Mouse (Mus musculus) myocyte (in vitro differentiated cells): ENCODE measurements around the gene Polr3b. TPM values are rescaled to one million over a fixed set of nuclear protein-coding genes. Genes with fewer than 3 reads are reported as not detected.
A peak's percentile ranks its signal among the peaks of the same experiment; 100 is the strongest.

Source experiments
- H3K27me3 ChIP-seq: one replicate; pipeline ENCODE4 v1.6.1; 2011; ENCODE audit not compliant: control insufficient read depth, insufficient read depth, insufficient read length
- H3K36me3 ChIP-seq: one replicate; pipeline ENCODE4 v1.6.1; 2011; ENCODE audit not compliant: control insufficient read depth, insufficient read depth
- H3K4me2 ChIP-seq: one replicate; pipeline ENCODE4 v1.6.1; 2011; ENCODE audit warnings: low read depth, control low read depth
- H3K4me3 ChIP-seq: one replicate; pipeline ENCODE4 v1.5.1; 2011; ENCODE audit warnings: mild to moderate bottlenecking, control low read depth, moderate library complexity
- H3K79me2 ChIP-seq: one replicate; pipeline ENCODE4 v1.6.1; 2011; ENCODE audit not compliant: control insufficient read depth, insufficient read depth
- H3ac ChIP-seq: one replicate; pipeline ENCODE4 v1.6.1; 2011; ENCODE audit not compliant: control insufficient read depth, insufficient read length
- CEBPB ChIP-seq: IDR thresholded peaks from 2 replicates; pipeline ENCODE4 v1.6.1; 2011; ENCODE audit warnings: mild to moderate bottlenecking, moderate library complexity; ENCODE audit not compliant: poor library complexity, insufficient read depth, severe bottlenecking
- E2F4 ChIP-seq: IDR thresholded peaks from one replicate; pipeline ENCODE4 v1.6.1; 2011; ENCODE audit warnings: mild to moderate bottlenecking, control low read depth, moderate library complexity; ENCODE audit not compliant: insufficient read depth
- MAX ChIP-seq: IDR thresholded peaks from one replicate; pipeline ENCODE4 v1.6.1; 2011; ENCODE audit warnings: low read depth, mild to moderate bottlenecking, control low read depth
- MYOD1 ChIP-seq, 3 experiments: IDR thresholded peaks; one replicate each; pipeline ENCODE4 v1.6.1; 2011; ENCODE audit warnings: control low read depth in 2 of 3, low read depth in 2 of 3, mild to moderate bottlenecking in 2 of 3, moderate library complexity in 1 of 3; ENCODE audit not compliant: insufficient read length in 2 of 3, control insufficient read depth in 1 of 3
- MYOG ChIP-seq, 3 experiments: IDR thresholded peaks; one replicate each; pipeline ENCODE4 v1.6.1; 2011; ENCODE audit warnings: control low read depth in 2 of 3, low read depth in 2 of 3, mild to moderate bottlenecking in 2 of 3; ENCODE audit not compliant: insufficient read length in 2 of 3, control insufficient read depth in 1 of 3, insufficient read depth in 1 of 3
- POLR2A ChIP-seq: IDR thresholded peaks from one replicate; pipeline ENCODE4 v1.6.1; 2011; ENCODE audit warnings: low read depth, mild to moderate bottlenecking, control low read depth, moderate library complexity; ENCODE audit not compliant: insufficient read length
- POLR2AphosphoS2 ChIP-seq: IDR thresholded peaks from one replicate; pipeline ENCODE4 v1.6.1; 2011; ENCODE audit warnings: low read depth, control low read depth; ENCODE audit not compliant: insufficient read length
- REST ChIP-seq: IDR thresholded peaks from one replicate; pipeline ENCODE4 v1.6.1; 2011; ENCODE audit warnings: mild to moderate bottlenecking, control low read depth, moderate library complexity; ENCODE audit not compliant: insufficient read depth, insufficient read length
- SRF ChIP-seq: IDR thresholded peaks from one replicate; pipeline ENCODE4 v1.6.1; 2011; ENCODE audit warnings: low read depth; ENCODE audit not compliant: control insufficient read depth, insufficient read length
- TCF12 ChIP-seq: IDR thresholded peaks from one replicate; pipeline ENCODE4 v1.6.1; 2011; ENCODE audit warnings: mild to moderate bottlenecking, control low read depth; ENCODE audit not compliant: poor library complexity, insufficient read depth, severe bottlenecking
- TCF3 ChIP-seq: IDR thresholded peaks from one replicate; pipeline ENCODE4 v1.6.1; 2011; ENCODE audit warnings: low read depth, control low read depth; ENCODE audit not compliant: insufficient read length
- USF1 ChIP-seq: IDR thresholded peaks from one replicate; pipeline ENCODE4 v1.6.1; 2011; ENCODE audit warnings: low read depth, mild to moderate bottlenecking, control low read depth, moderate library complexity
- polyA plus RNA-seq: library from polyadenylated mRNA; unstranded; fragments of >200 nt; fragmentation: generic; extraction: Trizol; gene quantifications from one replicate; pipeline ENCODE4 v1.2.1, GENCODE M21; 2012; ENCODE audit warnings: missing spikeins

Polr3b gene
- polyA plus RNA-seq, 1 experiment = 8.5 TPM

DNA sequence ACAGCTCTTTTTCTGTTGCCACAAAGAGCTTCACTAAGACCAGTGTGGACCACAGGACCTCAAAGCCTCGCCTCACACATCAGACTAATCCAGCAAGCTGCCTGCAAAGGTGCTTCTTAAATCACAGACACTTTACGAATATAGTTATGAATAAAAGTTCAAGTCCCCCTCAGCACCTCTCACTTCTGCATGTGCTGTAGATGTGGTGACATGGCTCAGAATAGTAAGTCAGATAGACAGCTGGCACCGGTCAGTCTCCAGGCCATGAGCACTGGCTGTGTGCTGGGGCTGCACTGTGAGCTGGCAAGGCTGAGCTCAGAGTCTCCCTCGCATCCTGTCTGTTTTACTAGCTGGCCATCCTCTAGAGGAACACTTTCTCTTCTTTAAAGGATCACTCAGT, 64.6 kb downstream of the Polr3b start:
- Histone ChIP-seq H3K27me3 (no peaks in the 10 kb centered on the region), H3K36me3 (peaks cover 4% of the 10 kb centered on the region), H3K4me2 (no peak overlapping the region), H3K4me3 (no peak overlapping the region), H3K79me2 (no peaks in the 10 kb centered on the region), H3ac (no peak overlapping the region)
- TF ChIP-seq MYOG (IDR thresholded peaks at IDR 0.05; ENCODE audit: control insufficient read depth in 1 of 3, insufficient read depth in 1 of 3, insufficient read length in 2 of 3, low read depth in 2 of 3) (peak in 1 of 3 experiments; percentile 39), TCF3 (no peak), MYOD1 (IDR thresholded peaks at IDR 0.05; ENCODE audit: control insufficient read depth in 1 of 3, insufficient read length in 2 of 3, low read depth in 2 of 3) (peak in 2 of 3 experiments; percentile 14 to 63), E2F4 (no peak), MAX (no peak)

DNA sequence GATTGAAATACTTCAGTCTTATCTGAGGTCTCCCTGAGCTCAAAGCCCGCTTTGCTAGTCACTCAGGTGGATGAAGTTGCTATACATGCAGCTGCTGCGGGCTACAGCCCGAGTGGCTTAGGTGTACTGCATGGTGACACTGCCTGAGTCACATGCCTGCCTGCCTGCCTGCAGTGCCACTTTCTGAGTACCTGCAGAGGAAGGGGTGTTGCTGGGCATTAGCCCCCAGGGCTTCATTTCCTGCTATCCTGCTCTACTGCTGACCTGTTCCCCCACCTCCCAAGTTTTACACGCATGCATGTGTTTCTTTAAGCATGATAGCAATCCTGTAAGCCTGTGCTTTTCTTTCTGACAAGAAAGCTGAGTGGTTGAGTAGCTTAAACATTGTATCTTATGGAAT, 65.6 kb downstream of the Polr3b start:
- Histone ChIP-seq H3K4me3 (no peak overlapping the region), H3K79me2 (no peaks in the 10 kb centered on the region), H3K27me3 (no peaks in the 10 kb centered on the region), H3K36me3 (peaks cover 4% of the 10 kb centered on the region), H3K4me2 (no peak overlapping the region), H3ac (no peak overlapping the region)
- TF ChIP-seq POLR2A (no peak), USF1 (no peak), MAX (no peak), MYOG (IDR thresholded peaks at IDR 0.05; ENCODE audit: control insufficient read depth in 1 of 3, insufficient read depth in 1 of 3, insufficient read length in 2 of 3, low read depth in 2 of 3) (no peak), TCF3 (no peak), E2F4 (no peak), SRF (no peak), REST (no peak), POLR2AphosphoS2 (no peak)

DNA sequence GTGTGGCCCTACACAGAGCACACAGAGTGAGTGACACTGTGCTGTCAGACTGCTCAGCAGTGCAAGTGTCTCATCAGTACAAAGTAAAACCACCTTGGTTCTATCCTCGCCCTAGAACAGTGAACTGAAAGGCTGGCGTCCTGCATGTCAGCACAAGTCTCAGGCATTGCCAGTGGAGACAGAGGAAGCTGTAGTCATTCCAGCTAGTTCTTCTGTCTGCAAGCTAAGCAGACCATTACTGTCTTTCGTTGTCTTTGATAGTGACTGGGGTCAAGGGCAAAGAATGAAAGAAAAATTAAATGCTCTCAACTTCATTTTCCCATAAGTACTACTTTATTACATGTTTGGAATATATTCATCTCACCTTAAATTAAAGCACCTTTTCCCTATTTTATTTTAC, 67.8 kb downstream of the Polr3b start:
- Histone ChIP-seq H3K4me2 (no peak overlapping the region), H3K4me3 (no peak overlapping the region), H3K27me3 (no peaks in the 10 kb centered on the region), H3ac (no peak overlapping the region), H3K36me3 (peaks cover 4% of the 10 kb centered on the region), H3K79me2 (no peaks in the 10 kb centered on the region)
- TF ChIP-seq CEBPB (no peak), SRF (no peak), MYOD1 (IDR thresholded peaks at IDR 0.05; ENCODE audit: control insufficient read depth in 1 of 3, insufficient read length in 2 of 3, low read depth in 2 of 3) (no peak), TCF3 (no peak), USF1 (no peak), POLR2AphosphoS2 (no peak), E2F4 (no peak), TCF12 (no peak), MAX (no peak), MYOG (IDR thresholded peaks at IDR 0.05; ENCODE audit: control insufficient read depth in 1 of 3, insufficient read depth in 1 of 3, insufficient read length in 2 of 3, low read depth in 2 of 3) (no peak), REST (no peak), POLR2A (no peak)

DNA sequence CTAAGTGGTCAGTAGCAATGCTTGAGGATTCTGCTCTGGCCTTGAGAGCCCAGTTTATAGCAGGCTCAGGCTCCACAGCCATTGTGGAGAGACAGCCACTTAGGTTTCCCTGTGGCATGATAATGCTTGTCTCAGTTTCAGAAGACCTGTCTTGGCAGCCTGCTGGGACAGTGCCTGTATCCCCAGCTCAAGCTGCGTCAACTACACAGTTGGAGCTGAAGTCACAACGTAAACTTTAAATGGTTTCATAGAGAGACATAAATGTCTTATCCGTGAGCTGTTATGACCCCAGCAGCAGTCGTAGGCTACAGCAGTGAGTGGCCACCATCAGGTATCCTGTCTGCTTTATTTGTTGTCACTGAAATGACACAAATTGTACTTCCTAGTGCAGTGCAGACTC, 68.7 kb downstream of the Polr3b start:
- Histone ChIP-seq H3K79me2 (no peaks in the 10 kb centered on the region), H3ac (no peak overlapping the region), H3K27me3 (no peaks in the 10 kb centered on the region), H3K36me3 (no peaks in the 10 kb centered on the region), H3K4me3 (no peak overlapping the region), H3K4me2 (no peak overlapping the region)
- TF ChIP-seq POLR2AphosphoS2 = no peak

DNA sequence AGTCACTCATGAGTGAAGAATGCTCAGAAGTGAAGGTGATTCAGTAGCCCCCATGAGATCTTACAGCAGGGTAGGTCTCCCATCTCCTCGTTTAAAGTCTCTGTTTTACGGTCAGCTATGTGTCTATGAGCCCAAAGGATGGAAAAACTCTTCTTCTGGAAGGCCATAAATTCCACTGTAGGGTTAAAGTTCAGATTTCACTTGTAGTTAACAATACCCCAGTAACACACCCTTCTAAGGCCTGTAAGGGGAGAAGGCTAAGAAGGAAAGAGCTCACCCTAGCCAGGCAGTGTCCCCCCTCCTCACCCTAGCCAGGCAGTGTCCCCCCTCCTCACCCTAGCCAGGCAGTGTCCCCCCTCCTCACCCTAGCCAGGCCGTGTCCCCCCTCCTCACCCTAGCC, 69.6 kb downstream of the Polr3b start:
- H3K79me2 ChIP-seq = no peaks in the 10 kb centered on the region
- no peak overlapping the region for H3ac ChIP-seq
- TF ChIP-seq USF1 (no peak), SRF (no peak), MYOD1 (IDR thresholded peaks at IDR 0.05; ENCODE audit: control insufficient read depth in 1 of 3, insufficient read length in 2 of 3, low read depth in 2 of 3) (no peak), POLR2AphosphoS2 (no peak), REST (no peak), TCF12 (no peak), CEBPB (no peak), MYOG (IDR thresholded peaks at IDR 0.05; ENCODE audit: control insufficient read depth in 1 of 3, insufficient read depth in 1 of 3, insufficient read length in 2 of 3, low read depth in 2 of 3) (no peak), MAX (no peak), E2F4 (no peak), TCF3 (no peak), POLR2A (no peak)
- H3K36me3 ChIP-seq = no peaks in the 10 kb centered on the region
- no peaks in the 10 kb centered on the region for H3K27me3 ChIP-seq
- H3K4me3 ChIP-seq = no peak overlapping the region
- H3K4me2 ChIP-seq = no peak overlapping the region
